Mouse (Mus musculus): ENCODE measurements around the gene Snrpe.

GRCm38 (mm10) chr1:133585995-133586537 is 24.0 kb downstream of the Snrpe start:
- TF ChIP-seq POLR2A (IDR thresholded peaks at IDR 0.05; ENCODE audit: low read depth, low read length) (no peak), CTCF (conservative IDR thresholded peaks at IDR 0.05; ENCODE audit: insufficient read depth, insufficient read length, low read depth, low read length) (no peak)
